Mouse (Mus musculus) retina, postnatal 1 day (tissue): ENCODE measurements at regions not wholly inside any gene's neighbourhood (a gene's known extent, or its start where the extent isn't known, plus 50 kb on each side); places are given as distances from the start of the nearest gene placed in this dataset.

Source experiments
- DNase-seq: peaks from one replicate; pipeline ENCODE4 v3.0.0-alpha.2; 2012

DNA sequence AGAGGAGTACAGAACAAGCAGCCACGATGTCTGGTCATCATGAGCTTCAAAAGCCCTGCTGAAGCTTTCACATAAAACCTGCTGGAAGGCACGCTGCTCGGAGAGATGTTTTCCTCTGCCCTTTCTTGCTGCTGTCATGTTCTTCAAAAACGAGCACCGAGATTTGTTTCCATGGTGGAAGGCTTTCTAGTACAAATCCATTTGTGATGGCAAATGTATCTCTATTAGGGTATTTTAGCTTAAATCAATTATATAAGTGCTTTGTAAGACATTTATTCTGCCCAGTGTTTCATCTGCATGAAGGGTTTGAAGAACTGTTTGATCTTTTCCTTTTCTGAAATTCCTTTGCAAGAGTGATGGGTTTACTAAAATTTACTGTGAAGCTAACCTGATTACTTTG, 253.1 kb downstream of the Fam173b start:
- DNase-seq: no peak

DNA sequence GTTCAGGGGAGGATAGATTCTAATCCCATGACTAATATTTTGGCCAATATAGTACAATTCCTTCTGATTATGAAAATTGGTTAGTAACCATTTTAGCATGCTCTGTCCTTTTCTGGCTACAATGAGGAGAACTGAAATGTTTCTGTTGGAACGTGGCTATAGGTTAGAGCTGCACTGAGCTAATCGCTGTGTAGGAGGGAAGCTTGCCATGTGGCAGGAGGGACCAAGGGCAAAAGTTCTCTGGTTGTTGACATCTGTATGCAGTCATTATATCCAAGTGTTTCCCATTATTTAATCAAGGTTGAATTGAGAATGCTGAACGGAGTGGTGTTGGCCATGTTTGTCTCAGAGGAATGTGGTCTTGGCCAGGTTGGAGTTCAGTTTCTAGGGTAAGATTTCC, 253.5 kb downstream of the Fam173b start:
- DNase-seq: no peak

DNA sequence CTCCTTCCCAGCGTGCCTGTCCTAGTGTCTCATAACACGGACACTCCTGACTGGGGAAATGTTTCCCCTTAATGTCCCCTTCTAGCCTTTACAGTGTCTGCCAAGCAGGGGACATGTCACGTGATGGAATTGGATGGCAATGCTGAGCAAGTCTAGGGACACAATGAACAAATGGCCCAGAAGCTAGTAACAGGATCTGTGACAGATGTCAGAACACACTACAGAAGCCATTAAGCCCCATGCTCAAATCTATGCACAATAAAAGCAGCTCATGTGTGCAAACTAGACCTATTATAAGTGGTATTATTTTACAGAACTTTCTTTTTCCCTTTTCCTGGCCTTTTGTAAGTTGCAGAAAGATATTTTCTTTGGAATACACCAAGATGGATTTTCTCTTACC, 267.4 kb downstream of the Fam173b start:
- peak; percentile 6 for DNase-seq

DNA sequence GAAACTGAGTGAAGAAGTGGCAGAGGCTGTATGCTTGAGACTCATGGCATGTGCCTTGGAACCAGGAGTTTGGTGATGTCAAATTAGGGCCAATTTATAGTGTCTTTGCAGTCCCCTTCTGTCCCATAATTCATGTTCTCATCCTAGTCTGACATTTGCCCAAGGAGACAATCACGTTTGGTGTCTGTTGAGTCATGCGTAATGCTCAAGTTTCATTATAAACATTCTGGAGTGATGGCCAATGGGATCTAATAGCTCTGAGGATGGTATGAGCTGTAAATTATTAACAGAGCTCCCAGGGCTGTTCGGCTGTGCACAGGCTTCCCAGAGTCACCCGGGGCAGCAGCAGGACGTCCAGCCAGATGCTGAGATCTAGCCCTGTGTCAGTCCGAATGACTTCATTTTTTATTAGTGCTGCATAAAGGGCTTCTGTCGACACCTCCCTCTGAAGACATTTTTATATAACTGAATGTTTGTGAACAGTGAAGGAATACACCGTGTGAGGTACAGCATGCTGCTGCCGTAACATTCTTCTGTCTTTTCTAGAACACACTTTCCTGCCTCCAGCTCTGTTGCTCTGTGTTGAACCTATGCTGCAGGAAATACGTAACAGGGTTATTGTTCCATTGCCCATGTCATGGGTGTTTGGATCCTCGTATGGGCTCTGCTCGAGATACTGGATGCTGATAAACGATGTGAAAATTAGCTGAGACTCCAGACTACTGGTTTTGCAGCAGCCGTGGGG, 268.2 kb downstream of the Fam173b start:
- DNase-seq: peak; percentile 73

DNA sequence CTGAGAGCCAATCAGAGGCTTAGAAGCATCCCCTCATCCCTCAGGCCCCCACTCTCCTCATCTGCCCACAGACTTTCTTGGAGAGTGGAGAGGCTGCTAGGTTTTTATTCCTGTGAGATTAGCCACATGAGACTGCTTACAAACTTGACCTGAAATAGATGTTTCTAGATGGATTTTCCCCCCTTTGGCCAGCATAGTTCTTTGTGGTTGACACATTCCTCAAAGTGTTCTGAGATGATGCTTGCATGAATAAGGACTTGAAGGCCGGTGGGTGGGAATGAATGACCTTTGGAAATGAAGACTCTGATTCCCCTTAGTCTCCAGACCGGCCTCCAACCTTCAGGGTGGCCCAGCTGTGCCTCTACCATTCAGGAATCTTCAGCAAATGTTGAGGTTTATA, 273.8 kb downstream of the Fam173b start:
- DNase-seq: no peak

DNA sequence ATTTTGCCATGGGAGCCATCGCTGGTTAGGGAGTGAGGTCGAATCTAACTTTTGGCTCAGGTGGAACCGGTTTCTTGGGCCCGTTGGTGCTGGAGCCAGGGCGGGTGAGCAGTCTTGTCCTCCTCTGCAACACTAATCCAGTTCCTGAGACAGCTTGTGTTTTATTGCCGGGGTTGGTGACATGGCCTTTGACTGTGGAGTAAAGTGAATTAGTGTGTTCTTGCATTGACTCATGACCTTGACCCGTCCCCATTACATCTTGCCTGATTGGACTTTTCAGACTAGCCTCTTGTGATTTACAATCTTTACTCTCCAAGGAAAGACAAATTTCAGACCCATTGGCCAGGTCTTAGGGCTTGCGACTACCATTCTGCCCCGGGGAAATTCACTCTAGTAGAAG, 278.8 kb downstream of the Fam173b start:
- DNase-seq: no peak

DNA sequence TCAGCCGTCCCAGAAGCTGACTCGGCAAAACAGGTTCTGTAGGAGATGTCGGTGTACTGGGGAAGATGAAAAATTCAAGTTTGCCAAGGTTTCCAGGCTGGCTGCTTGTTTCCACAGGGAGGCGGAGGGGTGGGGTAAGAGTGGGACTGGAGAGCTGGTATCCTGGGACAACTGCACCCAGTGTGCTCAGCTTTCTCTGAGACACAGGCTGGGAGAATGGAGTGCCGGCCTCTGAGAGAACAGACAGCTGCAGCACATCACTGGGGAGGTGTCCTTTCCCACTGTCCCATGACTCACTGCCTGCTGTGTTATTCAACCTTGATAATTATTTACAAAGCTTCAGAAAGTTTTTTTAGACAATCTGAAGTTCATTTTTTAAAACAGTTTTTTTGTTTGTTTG, 280.7 kb downstream of the Fam173b start:
- DNase-seq: no peak

DNA sequence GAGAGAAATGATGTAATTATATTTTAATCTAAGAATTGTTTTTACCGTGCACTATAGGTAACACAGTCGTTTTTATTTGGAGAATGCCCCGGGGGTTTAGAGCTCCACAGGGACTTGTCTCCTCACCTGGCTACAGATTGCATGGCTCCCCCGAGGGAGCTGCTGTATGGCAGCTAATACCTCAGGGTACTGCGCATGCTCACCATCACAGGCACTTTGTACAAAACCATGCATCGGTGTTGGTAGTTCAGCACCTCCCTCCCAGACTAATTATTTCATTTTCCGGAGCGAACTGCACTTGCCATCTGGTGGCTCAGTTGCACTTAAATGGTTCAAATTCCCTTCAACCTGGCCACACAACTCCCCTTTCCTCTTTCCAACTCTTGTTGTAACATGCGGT, 281.9 kb downstream of the Fam173b start:
- DNase-seq: no peak

DNA sequence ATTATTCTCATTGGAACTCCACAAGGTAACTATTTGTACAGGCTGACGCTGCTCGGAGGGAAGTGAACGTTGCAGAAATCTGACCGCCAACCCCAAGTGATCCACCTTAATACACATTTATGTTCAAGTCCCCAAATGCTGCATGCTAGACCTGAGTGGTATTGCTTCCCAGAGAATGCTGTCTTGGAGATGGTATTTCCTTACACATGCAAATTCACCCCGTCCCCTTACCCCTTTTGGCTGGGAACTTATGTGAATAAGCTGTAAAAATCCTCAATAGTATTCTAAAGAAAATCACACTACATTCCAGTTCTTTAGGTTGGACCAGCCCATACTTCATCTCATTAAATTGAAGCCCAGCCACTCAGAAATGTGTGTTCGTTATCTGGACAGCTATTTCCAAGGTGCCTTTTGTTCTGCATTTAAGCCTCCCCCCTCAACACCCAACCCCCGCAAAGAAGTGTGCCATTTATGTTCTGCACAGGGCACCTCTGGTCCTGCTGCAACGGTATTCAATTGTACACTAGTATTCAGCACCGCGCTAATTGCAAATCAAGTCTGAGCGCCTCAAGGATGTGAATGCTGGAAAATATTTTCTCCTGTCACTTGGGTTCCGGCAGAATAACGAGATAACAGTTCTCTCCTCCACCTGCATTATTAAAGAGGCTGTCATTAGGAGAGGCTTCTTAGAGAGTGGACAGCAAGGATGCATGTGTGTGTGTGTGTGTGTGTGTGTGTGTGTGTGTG, 278.0 kb upstream of the Tas2r119 start:
- DNase-seq: peak; percentile 62

DNA sequence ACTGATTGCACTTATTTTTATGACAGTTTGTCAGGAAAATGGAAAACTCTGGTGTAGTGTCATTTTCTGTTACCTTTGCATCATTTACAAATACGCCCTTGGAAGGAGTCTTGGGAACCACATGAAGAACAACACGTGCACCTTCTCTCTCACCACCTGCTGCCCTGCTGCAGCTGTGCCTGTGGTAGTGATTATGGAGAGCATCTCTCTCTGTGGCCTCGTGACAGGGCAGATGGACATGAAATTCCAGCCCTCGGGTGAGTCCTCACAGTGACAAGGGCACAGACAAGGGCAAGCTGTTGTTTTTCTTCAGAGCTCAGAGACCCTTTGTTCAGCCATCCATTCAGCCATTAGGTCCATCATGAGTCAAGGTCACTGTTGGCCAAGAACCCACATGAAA, 276.8 kb upstream of the Tas2r119 start:
- DNase-seq: peak; percentile 59

DNA sequence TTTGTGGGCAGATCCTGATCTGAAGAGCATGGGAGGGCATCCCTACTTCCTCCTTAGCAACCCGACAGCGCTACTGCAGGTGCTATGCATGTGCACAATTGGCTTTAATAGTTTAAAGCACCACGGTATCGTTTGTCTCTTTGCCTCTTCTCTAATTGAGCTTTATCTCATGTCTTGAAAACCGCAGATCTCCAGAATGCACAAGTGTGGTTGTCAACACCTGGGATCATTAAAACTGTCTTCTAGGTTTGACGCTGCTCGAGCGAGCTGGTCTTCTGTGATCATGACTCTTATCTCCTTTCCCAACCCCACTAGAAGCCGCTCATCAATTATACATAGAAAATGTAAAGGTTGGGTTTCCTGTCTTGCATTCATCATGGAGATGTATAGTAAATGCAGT, 268.7 kb upstream of the Tas2r119 start:
- DNase-seq: no peak

DNA sequence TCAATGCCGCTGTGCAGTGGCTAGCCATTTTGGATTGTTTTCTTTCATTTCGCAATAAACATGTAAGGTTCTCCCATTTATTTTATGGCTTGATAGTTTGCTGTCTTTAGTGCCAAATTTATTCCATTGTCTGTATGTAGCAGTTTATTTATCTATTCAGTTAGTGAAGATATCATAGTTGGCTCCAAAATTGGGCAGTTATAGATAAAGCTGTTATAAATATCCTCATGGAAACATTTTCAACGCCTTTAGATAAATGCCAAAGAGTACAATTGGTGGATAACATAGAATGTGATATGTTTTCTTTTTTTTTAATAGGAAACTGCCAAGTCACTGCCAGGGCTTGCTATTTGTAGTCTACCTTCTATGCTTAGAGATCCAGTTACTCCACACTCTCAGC, 265.1 kb upstream of the Tas2r119 start:
- no peak for DNase-seq

DNA sequence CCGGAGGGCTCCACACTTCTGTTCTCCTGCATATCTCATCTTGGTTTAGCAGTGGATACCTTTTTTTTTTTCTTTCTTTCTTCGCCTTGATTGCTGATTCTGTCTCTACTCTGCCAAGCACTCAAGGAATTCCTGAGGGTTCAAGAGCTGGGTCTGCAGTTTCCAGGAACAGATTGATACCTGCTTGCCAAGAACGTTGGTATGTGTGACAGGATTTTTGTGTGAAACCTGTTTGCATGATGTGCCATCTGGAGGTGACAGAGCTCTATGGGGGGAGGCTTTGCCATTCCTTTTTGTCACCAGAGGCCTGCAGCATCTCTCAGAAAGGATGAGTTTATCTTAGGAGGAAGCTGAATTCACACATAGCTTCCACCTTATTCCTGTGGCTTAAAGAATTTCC, 255.6 kb upstream of the Tas2r119 start:
- DNase-seq: no peak

DNA sequence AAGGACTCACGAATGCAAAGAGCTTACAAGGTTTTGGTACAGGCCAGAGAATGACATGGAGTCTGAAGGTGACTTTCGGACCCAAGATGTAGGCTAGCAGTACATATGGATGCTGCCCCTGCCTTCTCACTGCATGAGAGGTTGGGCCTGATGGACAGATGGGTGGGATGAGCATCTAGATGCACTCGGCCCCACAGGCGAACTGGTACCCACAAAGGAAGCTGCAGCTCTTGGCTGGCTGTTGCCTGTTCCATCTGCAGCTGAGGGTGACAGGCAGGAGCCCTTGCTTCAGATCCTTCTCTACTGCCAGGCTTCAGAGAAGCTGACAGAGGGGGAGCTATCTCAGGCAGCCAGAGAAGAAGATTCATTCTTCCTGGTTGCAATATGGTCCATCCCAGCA, 216.8 kb upstream of the Tas2r119 start:
- no peak for DNase-seq

DNA sequence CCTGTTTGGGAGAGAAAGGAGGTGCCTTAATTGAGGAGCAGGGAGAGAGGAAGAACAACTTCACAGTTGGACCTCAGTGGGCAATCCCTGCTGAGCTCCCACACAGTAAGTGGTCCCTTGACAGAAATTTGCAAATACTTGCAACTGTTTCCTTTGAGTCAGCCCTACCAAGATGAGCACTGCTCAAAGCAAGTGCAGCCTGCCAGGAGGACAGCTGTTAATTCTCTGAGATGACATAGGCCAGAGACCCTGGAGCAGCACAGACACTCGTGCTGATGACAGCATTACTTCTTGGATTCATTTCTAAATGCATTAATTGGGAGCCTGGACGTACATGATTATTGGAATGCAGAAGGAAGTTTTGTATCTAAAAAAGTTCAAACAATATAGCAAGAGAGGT, 215.1 kb upstream of the Tas2r119 start:
- no peak for DNase-seq

DNA sequence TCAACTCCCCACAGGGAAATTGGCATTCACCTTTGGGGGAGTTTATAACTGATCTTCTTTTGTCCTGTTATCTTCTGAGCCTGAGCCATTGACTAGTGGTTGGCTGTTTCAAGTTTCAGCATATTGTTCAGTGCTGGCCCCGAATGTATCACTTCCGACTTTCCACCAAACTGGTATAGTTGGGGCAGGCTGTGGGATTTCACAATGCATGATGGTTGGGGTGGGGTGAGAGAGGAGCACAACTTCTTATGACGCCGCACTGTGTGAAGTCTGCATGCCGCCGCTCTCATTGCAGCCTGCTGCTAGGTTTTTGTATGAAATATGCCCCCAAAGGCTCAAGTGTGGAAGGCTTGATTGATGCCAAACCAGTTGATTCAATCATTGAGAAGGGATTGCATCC, 212.2 kb upstream of the Tas2r119 start:
- DNase-seq: no peak

DNA sequence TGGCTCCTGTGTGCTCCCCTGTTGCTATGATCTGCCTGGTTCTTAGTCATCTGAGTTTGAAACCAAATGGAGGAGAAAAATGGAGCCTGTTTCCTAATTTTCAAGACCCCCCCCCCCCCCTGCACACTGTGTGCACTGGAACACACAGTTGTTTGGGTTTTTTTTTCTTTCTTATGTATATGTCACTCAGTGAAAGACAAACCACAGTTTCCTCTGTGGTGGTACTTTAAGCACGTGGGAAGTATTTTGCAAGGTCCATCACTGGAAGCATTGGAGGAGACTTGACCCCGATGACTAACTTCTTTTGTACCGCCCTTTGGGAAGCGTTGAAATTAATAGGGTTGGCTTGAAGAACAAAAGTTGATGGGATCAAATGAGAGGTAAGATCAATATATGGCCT, 211.5 kb upstream of the Tas2r119 start:
- no peak for DNase-seq

DNA sequence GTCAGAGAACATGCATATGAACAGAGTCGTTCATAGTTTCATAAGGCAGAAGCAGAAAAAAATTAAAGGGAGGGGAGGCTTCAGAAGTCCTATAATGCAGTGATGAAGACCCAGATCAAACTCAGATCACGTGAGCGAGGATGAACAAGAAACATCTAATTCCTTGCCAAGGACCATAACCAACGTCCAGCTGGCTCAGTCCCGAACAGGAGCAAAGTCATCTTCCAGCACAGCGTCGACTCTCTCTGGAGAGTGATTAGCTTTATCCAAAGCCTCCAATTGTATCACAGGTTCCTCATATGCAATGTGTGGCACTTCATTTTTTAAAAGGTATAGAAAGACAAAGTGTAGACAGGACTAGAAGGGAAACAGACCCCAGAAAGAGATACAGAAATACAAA, 204.2 kb upstream of the Tas2r119 start:
- DNase-seq: no peak

DNA sequence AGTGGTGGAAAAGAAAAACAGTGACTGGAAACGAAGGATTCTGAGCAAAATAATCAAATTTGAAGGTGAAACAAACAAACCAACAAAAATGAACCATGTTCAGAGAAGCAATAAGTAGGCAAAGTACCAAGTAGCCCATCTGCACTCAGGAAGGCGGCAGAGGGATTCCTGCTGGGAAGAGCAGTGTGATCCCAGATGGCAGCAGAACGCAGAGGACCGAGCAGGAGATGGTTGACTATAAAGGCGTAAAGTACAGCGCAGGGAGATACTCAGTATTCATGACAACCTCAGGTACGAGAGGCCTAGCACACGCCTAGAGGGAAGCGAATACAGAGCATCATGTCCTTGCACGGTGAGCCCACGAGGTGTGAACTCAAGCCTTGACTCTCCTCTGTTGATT, 203.2 kb upstream of the Tas2r119 start:
- no peak for DNase-seq

DNA sequence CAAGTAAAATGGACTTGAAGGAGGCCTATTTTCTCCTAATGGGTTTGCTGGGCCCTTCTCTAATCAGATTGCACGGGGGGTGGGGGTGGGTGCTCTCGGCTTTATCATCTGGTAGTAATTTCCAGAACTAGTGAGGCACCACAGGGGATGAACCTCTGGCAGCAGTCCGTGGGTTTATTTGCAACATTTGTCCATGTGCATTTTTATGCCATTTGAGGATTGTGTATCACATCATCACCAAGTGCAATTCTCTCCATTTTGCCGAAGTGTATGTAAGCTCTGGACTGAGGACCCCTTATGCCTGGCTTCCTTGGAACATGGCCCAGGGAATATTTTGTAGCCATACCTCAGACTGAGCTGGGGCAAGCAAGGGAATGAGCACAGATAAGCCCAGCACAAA, 200.6 kb upstream of the Tas2r119 start:
- DNase-seq: no peak

DNA sequence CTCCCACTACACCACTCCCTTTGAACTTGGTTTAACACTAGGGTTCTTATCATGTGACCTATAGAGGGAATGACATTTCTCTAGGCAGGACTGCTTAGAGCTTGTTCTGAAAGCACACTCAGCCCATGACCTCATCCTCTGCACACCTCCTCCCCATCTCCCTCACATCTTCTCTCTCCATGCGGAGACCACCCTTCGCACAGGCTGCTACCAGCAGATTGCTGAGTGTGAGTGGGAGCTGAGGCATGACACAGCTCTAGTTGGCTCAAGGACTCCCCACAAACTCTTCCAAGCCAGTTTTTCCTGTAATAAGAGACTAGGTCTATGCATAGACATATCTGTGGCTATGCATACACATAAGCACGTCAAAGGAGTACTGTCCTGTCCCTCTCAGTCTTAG, 199.5 kb upstream of the Tas2r119 start:
- no peak for DNase-seq

DNA sequence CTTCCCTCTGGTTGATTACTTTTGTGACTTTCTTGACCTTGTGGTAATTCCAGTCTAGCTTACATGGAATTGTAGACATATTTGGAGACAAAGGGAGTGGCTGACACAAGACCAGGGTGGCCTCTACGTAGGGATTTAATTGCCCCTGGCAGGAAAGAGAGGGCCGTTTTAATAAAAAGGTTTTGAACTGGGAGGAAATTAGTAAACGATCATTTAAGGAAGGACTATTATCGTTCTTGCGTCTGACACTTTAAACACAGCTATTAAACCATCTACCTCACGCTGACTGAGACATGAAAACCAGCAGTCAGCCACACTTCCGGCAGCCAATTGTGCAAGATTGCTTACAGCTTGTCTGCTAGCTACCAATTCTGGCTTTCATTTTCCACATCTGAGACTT, 197.1 kb upstream of the Tas2r119 start:
- no peak for DNase-seq

DNA sequence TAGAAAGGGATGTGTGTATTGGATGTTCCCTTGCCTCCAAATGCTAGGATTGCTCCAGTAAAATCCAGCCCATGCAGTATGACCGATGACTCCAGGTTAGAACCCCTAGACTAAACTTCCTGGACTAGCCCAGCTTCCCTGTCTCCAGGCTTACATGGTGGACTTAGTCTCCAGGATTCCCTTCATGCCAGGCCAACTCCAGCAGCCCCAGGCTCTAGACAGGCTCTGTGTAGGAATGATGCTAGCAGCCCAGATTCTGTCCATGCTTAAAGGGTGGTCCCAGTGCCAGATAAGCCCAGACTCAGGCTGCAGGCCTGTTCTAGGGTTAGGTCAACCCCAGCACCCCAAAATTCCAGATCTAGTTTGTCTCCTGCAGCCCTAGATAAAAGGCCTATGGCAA, 196.3 kb upstream of the Tas2r119 start:
- no peak for DNase-seq

DNA sequence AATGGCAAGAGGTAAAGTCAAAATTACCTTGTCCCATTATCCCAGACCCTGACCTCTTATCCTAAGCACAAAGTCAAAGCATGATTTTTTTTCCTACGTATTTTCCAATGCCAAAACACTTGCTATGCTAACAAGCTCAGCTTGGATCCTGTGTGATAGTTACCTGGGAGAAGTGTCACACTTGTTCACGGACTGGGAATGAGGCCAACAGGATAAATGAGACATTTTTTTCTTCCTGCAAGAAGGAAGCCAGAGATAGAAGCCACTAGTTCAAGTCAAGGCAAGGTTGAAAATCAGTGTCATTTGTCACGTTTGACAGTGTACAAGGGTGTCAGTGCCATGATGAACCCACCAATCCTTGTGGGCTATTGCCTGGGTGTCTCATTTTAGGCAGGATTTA, 189.8 kb upstream of the Tas2r119 start:
- no peak for DNase-seq

DNA sequence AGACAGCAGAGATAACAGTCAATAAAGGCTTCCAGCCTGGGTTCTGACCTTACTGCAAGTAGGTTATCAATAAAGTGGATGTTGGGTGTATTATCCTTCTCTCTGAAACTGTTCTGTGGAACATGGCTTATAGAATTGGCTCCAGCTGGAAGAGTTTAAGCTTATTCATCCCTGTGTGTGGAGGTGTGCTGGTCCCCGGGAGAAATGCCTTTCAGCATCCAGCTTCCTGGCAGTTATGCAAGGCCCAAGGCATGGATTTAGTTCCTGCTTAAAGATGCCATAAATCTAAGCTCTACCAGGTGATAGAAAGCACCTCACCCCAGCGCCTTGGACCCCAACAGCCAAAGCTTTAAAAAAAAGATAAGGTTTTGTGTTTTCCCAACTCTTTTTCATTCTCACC, 188.0 kb upstream of the Tas2r119 start:
- DNase-seq: no peak
